Mouse (Mus musculus) brown adipose tissue, adult 24 weeks (tissue): ENCODE data around the gene Ntn4. TPM values are rescaled to one million over a fixed set of nuclear protein-coding genes. Genes with fewer than 3 reads are reported as not detected.

Experiments used
- H3K27ac ChIP-seq: fragments of 200-500 bp; replicated peaks from 2 replicates; pipeline ENCODE4 v1.5.1; 2012; ENCODE audit warnings: low read depth, mild to moderate bottlenecking, low read length
- H3K4me1 ChIP-seq: fragments of 200-500 bp; 2 replicates; pipeline ENCODE4 v1.6.1; 2012; ENCODE audit warnings: low read length, mixed read lengths; ENCODE audit not compliant: control insufficient read depth, insufficient read depth, insufficient read length
- H3K4me3 ChIP-seq: fragments of 200-500 bp; 2 replicates; pipeline ENCODE4 v1.5.1; 2012; ENCODE audit warnings: low read depth, mild to moderate bottlenecking, low read length, moderate library complexity; ENCODE audit not compliant: insufficient read depth
- polyA plus RNA-seq: library from polyadenylated mRNA; stranded (reverse); fragments of >200 nt; gene quantifications from 2 replicates; pipeline ENCODE4 v1.2.4, GENCODE M21; 2012; ENCODE audit not compliant: missing spikeins, insufficient read depth, insufficient read length

Ntn4 gene
- 4.5 and 6.3 TPM in 2 replicates for polyA plus RNA-seq

DNA sequence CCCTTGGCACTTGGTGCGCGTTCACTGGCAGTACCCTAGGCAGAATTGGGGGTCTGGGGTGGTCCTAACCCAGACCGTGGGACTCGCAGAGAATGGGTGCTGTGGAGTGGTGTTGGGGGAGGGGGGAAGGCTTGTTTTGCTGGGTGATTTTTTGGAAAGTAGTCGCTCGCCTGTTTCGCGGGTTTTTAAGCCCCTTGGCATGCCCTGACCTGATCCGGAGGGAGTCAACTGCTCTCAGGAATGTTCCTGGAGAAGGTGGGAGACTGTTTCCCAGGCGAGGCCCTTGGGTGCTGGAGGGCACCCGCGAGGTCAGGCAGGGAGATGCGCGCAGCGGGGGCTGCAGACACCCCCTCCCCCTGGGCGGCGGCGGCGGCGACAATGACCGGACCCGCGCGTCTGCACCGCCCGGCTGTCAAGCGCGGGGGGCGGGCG, at the start of gene Ntn4:
Ntn4 (plus strand) TSS at position 161 of the 432 bp plus-strand sequence.
- H3K4me3 ChIP-seq = peak within 1 kb of the TSS; percentile 69
- H3K4me1 ChIP-seq = no peaks in the 10 kb centered on the region
- no peak within 1 kb of the TSS for H3K27ac ChIP-seq

DNA sequence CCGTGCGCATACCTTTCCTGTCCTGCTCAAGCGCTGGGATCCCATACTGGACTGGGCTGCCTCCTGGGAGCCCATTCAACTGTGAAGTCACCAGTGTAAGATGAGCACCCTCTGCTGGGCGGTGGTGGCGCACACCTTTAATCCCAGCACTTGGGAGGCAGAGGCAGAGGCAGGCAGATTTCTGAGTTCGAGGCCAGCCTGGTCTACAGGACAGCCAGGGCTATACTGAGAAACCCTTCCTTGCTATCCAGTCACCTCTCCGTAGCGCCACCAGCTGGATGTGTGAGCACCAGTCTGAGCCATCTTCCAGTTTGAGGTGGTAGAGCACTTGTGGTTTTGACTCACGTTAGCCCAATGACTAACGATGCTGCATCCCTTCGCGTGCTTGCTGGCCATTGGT, 48.0 kb upstream of the Ntn4 start:
- Histone ChIP-seq H3K4me1 (peaks cover 3% of the 10 kb centered on the region; the same call in 1 of the 2 replicates), H3K27ac (no peak overlapping the region)

DNA sequence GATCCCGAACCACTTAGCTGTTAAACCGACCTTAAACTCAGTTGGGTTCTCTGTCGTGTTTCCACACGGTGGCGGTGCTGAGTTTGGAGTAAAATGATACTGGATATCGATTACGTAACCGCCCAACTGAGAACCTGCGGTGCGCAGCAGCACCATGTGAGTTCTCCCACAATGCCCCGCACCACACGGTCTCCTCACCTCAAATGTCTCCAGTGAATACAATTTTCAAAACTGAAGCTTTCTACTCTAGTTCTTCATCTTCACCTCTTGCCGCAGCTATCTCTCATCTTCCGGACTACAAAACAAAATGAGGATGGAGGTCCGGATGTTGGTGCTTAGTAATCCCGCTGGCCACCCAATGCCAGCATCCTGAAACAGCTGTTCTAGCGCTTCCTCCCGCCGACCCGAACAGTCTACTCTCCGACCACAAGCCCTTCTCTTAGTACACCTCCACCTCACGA, 46.4 kb upstream of the Ntn4 start:
- H3K27ac ChIP-seq = no peak overlapping the region
- no peaks in the 10 kb centered on the region; the same call in 1 of the 2 replicates for H3K4me1 ChIP-seq
- peak overlapping the region; percentile 65 for H3K4me3 ChIP-seq

More for the DNA sequence above, 48.0 kb upstream of the Ntn4 start:
- H3K4me3 ChIP-seq = no peak overlapping the region

DNA sequence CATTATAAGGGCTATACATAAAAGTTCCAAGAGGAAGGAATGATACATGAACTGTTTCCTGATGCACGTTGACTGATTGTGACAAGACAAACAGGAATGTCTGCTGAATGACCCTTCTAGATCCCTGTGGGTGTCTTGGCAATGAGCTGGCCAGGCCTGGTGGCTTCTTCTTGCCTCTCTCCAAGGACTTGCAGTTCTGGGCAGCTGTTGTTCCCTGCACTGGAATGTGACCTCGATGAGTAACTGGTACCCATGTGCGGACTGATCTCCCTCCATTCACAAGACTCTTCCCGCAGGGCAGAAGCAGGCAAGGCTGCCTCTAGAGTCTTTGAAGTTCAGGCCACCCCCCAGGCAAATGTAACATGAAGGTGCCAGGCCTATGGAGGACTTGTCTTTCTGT, 44.6 kb upstream of the Ntn4 start:
- no peak overlapping the region for H3K4me3 ChIP-seq
- no peak overlapping the region for H3K27ac ChIP-seq
- no peaks in the 10 kb centered on the region; the same call in 1 of the 2 replicates for H3K4me1 ChIP-seq

DNA sequence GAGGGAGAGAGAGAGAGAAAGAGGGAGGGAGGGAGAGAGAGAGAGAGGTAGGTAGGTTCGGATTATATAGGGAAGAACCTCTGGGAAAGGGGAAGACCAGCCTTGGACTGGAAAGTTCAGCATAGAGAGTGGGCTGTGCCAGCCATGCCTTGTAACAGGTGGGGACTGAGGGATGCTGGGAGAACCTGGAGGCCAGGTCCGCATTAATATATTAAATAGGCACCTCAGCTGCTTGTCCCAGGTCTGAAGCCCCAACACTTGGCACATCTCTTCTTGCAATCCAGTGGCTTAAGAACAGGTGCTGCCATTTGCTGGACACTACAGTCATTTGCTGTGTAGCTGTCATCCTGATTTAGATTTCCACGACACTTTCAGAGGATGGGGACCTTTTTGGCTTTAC, 43.8 kb upstream of the Ntn4 start:
- H3K4me3 ChIP-seq = no peak overlapping the region
- no peaks in the 10 kb centered on the region; the same call in 1 of the 2 replicates for H3K4me1 ChIP-seq
- H3K27ac ChIP-seq = no peak overlapping the region

DNA sequence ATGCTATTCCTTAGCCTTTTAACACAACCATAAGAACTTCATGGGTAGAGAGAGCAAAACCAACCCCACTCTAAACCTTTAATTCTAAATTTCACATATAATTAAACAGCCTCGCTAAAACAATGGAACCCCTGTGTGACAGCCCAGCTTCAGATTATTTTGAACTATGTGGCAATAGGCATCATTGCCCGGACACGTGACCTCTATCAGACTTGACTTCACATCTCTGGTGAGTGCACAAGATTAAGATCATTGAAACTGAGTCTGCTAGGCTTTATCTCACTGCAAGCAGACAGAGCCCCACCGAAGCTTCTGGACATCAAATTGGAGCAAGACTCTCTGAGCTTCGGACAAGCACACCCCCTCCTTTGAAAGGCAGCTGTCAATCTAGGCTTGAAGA, 38.2 kb upstream of the Ntn4 start:
- H3K4me3 ChIP-seq = no peak overlapping the region
- no peak overlapping the region for H3K27ac ChIP-seq
- no peaks in the 10 kb centered on the region for H3K4me1 ChIP-seq

DNA sequence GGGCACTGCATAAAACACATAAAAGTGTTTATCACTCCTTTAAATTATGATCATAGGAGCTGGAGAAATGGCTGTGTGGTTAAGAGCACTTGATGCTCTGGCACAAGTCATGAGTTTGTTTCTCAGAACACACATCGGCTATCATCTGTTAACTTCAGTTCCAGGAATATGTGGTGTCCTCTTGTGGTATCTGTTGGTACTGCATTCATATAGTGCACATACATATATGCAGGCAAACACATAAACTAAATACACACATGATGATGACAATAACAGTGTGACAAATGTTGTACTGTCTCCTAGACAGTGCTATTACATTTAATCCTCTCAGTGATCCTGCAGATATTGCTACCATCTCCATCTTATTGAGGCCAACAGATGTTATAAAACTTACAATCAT, 37.2 kb upstream of the Ntn4 start:
- Histone ChIP-seq H3K4me1 (no peaks in the 10 kb centered on the region), H3K4me3 (no peak overlapping the region), H3K27ac (no peak overlapping the region)

DNA sequence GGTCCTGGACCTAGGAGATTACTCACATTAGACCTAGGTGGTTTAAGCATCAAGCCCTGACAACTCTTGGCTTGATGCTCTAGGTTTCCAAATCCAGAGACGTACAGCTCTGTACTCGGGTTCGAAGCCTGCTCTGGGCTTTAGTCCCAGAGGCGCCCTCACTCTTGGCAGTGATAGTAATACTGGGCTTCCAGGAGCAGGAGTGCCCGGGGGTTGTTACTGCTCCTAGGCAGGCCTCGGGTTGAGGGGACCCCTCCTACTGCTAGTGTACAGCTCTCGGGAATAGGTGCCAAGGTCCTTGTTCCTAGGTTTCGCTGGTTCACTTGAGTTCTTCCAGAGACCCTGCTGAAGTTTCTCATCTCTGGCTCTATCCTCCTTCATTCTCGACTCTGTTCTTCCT, 34.2 kb upstream of the Ntn4 start:
- no peak overlapping the region for H3K27ac ChIP-seq
- no peaks in the 10 kb centered on the region for H3K4me1 ChIP-seq
- no peak overlapping the region for H3K4me3 ChIP-seq

DNA sequence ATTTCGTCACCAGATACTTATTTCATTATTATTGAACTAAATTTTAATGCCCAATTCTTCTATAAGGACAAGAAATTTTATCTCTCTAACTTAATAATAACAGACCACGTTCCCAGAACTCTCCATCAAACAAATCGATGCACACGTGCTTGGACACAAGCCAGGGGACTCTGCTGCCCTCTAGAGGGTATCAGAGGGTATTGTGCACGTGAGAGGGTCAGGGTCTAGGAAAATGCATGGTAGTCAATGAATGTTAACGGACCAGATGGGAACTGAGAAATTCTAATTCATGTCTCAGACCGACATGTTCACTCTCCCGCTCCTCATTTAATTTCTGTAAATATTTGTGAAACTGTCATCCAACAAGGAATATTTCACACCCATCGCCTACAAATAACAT, 32.4 kb upstream of the Ntn4 start:
- Histone ChIP-seq H3K4me1 (no peaks in the 10 kb centered on the region), H3K4me3 (no peak overlapping the region), H3K27ac (no peak overlapping the region)

DNA sequence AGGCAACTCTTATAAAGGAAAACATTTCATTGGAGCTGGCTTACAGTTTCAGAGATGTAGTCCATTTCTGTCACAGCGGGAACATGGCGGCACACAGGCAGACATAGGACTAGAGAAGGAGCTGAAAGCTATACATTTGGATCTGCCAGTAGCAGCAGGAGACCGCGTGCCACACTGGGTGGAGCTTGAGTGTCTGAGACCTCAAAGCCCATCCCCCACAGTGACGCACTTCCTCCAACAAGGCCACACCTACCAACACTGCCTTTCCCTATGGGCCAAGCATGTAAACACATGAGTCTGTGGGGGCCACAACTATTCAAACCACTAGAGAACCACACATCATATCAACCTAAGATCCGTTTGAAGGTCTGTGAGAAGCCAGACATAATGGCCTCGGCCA, 31.2 kb upstream of the Ntn4 start:
- Histone ChIP-seq H3K4me1 (no peaks in the 10 kb centered on the region), H3K4me3 (no peak overlapping the region), H3K27ac (no peak overlapping the region)

DNA sequence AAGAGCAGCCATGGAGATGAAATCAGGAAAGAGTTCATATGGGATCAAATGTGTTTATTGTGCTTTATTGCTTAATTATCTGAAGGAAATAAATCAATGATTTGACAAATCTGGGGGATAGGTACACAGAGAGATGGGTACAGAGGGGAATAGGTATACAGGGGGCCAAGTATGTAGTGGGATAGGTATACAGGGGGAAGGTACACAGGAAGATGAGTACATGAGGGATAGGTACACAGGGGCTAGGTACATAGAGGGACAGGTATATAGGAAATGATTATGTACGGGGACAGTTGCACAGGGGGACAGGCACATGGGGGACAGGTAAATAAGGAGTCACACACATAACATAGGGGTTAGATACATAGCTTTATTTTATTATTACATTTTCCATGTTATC, 29.6 kb upstream of the Ntn4 start:
- Histone ChIP-seq H3K4me3 (no peak overlapping the region), H3K27ac (no peak overlapping the region), H3K4me1 (no peaks in the 10 kb centered on the region)

DNA sequence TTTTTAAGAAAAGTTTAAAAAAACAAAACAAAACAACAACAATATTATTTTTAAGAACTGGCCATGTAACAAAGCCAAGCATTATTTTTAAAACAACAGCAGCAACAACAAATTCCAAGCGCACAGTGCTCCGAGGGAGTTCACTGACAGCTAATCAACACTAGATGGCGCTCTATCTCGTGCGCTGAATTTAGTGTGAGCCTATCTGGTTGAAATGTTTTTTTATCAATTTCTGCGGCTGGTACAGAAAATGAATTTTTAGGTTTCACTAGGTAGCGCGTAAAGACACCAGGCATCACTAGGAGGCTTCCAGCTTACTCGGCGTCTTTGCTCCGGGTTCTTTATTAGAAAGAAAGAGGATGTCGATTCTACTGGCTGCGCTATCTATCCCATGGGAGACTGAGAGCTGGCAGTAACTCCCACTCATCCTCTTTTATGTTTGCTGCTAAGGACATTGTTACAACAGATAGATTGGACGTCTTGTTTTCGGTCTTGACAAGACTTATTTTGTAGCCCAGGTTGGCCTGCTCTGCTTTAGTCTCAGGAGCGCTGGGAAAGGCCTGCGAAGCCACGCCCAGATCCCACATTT, 29.0 kb upstream of the Ntn4 start:
- Histone ChIP-seq H3K27ac (no peak overlapping the region), H3K4me1 (no peaks in the 10 kb centered on the region), H3K4me3 (peak overlapping the region; percentile 32; the same call in 1 of the 2 replicates)

DNA sequence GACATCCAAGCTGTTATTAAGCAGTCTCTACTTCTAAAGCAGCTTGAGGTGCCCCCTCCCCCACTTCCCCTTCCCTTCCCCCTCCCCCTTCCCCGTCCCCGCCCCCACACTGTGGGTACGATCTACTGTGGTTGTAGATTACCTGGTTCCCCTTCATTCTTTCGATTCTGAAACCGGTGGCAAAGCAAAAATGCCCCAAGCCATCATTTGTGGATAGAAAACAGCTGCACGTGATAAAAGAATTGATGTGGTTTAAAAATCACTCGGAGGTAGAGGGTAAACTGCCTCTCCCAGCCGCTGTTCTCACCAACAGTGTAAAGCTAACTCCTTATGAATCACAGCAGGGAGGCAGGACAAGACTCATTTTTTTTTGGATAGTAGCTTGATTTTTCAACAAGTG, 25.6 kb upstream of the Ntn4 start:
- Histone ChIP-seq H3K27ac (no peak overlapping the region), H3K4me1 (no peaks in the 10 kb centered on the region), H3K4me3 (no peak overlapping the region)

DNA sequence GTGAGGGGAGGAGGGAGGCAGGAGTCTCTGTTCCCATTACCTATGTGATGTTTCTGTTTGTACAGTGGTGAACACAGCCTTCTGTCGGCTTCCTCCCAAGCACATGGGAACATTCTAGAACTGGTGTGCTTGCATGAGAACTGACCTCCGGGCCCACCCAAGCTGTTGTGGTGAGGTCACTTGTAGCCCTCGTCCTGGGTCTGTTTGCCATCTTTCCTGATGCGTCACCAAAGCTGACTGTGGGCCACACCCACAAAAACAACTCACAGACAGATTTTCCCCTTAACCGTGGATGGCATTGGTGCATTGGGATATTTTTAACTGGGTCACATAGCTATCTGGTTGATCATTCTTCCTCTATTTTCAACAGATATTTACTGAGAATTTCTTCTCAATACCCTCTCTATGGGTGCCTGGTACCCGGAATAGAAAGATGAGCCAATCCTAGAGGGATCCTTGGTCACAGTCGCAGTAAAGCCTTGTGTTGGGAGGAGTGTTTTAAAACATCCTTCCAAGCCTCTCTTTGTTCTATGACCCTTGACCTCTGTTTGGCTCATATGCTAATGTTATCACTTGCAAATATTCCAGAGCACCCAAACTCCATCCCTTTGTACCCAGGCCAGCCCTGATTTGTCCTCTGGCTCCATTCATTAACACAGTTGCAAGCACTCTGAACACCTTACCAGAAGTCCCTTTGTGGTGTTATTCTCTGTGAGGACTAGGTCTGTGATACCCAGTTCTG, 19.9 kb upstream of the Ntn4 start:
- Histone ChIP-seq H3K4me3 (no peak overlapping the region), H3K4me1 (no peaks in the 10 kb centered on the region), H3K27ac (no peak overlapping the region)

DNA sequence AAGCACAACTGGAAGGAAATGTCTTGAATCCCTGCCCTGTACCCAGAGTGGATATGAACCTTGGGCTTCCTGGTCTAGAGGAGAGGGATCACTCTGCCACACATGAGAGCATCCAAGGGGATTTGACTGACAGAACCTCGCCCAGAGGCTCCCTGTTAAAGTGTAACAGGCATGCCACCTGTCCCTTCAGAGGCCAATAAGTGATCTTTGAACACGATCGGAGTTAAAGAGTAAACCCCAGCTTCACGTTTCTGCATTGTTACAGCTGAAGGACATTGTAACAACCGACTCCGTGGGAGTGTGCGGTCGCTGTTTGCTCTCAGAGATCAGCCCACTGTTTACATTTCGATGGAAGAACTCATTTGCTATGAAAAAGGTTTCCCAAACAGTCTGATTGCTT, 16.8 kb upstream of the Ntn4 start:
- Histone ChIP-seq H3K4me3 (no peak overlapping the region), H3K27ac (no peak overlapping the region), H3K4me1 (no peaks in the 10 kb centered on the region)

DNA sequence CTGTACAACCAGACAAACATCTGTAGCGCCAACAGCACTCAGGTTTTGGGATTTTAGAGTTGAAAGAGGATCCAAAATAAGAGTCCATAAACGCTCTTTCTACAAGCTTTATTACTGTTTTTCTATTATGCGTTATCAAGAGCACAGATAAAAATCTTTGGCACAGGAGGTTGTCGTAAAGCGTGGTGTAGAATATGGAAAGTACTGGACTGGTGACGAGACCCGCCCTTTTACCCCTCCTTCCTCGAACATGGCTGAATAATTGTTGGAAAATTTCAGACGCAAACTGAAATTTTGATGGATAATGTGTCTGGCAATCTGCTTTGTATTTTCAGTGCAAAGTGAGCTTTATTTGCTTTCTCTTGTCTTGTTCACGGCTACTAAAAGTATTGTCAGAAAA, 16.3 kb upstream of the Ntn4 start:
- H3K4me3 ChIP-seq = no peak overlapping the region
- no peaks in the 10 kb centered on the region for H3K4me1 ChIP-seq
- no peak overlapping the region for H3K27ac ChIP-seq
